Mouse (Mus musculus) E14TG2a.4 (cell line): ENCODE results near the gene Cwc25.

ENCODE experiments used
- CTCF ChIP-seq: conservative IDR thresholded peaks from 2 replicates; pipeline ENCODE4 v1.5.1; 2014; ENCODE audit warnings: low read length
- NANOG ChIP-seq: IDR thresholded peaks from 2 replicates; pipeline ENCODE4 v1.6.1; 2014; ENCODE audit warnings: borderline replicate concordance, low read length, mixed read lengths

GRCm38 (mm10) chr11:97775186-97775585, 8.8 kb upstream of the Cwc25 start:
- no peak for TF ChIP-seq CTCF
- TF ChIP-seq NANOG = no peak
